Mouse (Mus musculus) CH12.LX (cell line): Measurements from ENCODE around the gene Plcb2. TPM values are rescaled to one million over a fixed set of nuclear protein-coding genes. Genes with fewer than 3 reads are reported as not detected.

Experiments used
- DNase-seq: peaks from one replicate; pipeline ENCODE4 v3.0.0-alpha.2; 2013; ENCODE audit errors: extremely low read depth
- H3K27ac ChIP-seq: 2 replicates; pipeline ENCODE4 v1.5.1; 2012; ENCODE audit warnings: low read depth, mild to moderate bottlenecking, control low read depth, moderate library complexity; ENCODE audit not compliant: insufficient read depth
- H3K27me3 ChIP-seq: replicated peaks from 2 replicates; pipeline ENCODE3; 2012; ENCODE audit warnings: inconsistent platforms
- H3K36me3 ChIP-seq, 2 experiments: replicated peaks in 1 of 2; 2 replicates each; pipeline versions ENCODE3 to v1.6.1; 2012; ENCODE audit warnings: inconsistent platforms in 1 of 2, low read length in 1 of 2, mild to moderate bottlenecking in 1 of 2, mixed read lengths in 1 of 2, moderate library complexity in 1 of 2; ENCODE audit not compliant: control insufficient read depth in 1 of 2, insufficient read depth in 1 of 2
- H3K4me1 ChIP-seq, 2 experiments: 2 replicates each; pipeline ENCODE4 v1.6.1; 2012; ENCODE audit warnings: inconsistent platforms in 1 of 2, moderate library complexity in 1 of 2; ENCODE audit not compliant: insufficient read depth in 2 of 2, control insufficient read depth in 1 of 2
- H3K4me2 ChIP-seq: 2 replicates; pipeline ENCODE4 v1.6.1; 2012; ENCODE audit warnings: low read depth, mild to moderate bottlenecking, control low read depth; ENCODE audit not compliant: poor library complexity, insufficient read depth, severe bottlenecking
- H3K4me3 ChIP-seq, 3 experiments: fragments of 150-350 bp in 1 of 3; sonication (generic) in 1 of 3; replicated peaks in 1 of 3; 2 replicates each; pipeline versions ENCODE3 to v1.5.1; 2011 to 2012; ENCODE audit warnings: low read depth in 2 of 3, low read length in 2 of 3, mild to moderate bottlenecking in 2 of 3, moderate library complexity in 2 of 3, control low read depth in 1 of 3, improper control_type of control experiment in 1 of 3, inconsistent platforms in 1 of 3, mixed read lengths in 1 of 3; ENCODE audit not compliant: poor library complexity in 1 of 3
- H3K79me2 ChIP-seq: replicated peaks from 2 replicates; pipeline ENCODE4 v1.6.1; 2012; ENCODE audit warnings: mild to moderate bottlenecking, moderate library complexity; ENCODE audit not compliant: control insufficient read depth, poor library complexity, insufficient read depth, severe bottlenecking; ENCODE audit errors: extremely low read depth
- H3K9ac ChIP-seq: 2 replicates; pipeline ENCODE4 v1.6.1; 2012; ENCODE audit warnings: low read depth, mild to moderate bottlenecking, control low read depth, moderate library complexity; ENCODE audit not compliant: insufficient read depth
- H3K9me3 ChIP-seq: replicated peaks from 2 replicates; pipeline ENCODE3; 2012; ENCODE audit warnings: low read length, inconsistent platforms, mixed read lengths
- CHD1 ChIP-seq: IDR thresholded peaks from 2 replicates; pipeline ENCODE4 v1.6.1; 2012; ENCODE audit warnings: low read depth, low read length, improper control_type of control experiment, inconsistent platforms
- CHD2 ChIP-seq: IDR thresholded peaks from 2 replicates; pipeline ENCODE4 v1.6.1; 2011; ENCODE audit warnings: low read length, improper control_type of control experiment
- EP300 ChIP-seq: IDR thresholded peaks from 2 replicates; pipeline ENCODE4 v1.6.1; 2011; ENCODE audit warnings: low read length, improper control_type of control experiment
- ETS1 ChIP-seq: conservative IDR thresholded peaks from 2 replicates; pipeline ENCODE4 v1.6.1; 2012; ENCODE audit warnings: low read depth, mild to moderate bottlenecking, inconsistent platforms, low read length, improper control_type of control experiment, moderate library complexity
- GABPA ChIP-seq: IDR thresholded peaks from 2 replicates; pipeline ENCODE4 v1.6.1; 2012; ENCODE audit warnings: low read depth, low read length, improper control_type of control experiment, inconsistent platforms; ENCODE audit not compliant: insufficient replicate concordance
- IRF4 ChIP-seq: IDR thresholded peaks from 2 replicates; pipeline ENCODE4 v1.6.1; 2014; ENCODE audit warnings: low read depth, mild to moderate bottlenecking, inconsistent platforms, low read length, improper control_type of control experiment
- KAT2A ChIP-seq: IDR thresholded peaks from 2 replicates; pipeline ENCODE4 v1.6.1; 2012; ENCODE audit warnings: low read length, improper control_type of control experiment, inconsistent platforms; ENCODE audit not compliant: insufficient replicate concordance
- MAFK ChIP-seq: IDR thresholded peaks from 2 replicates; pipeline ENCODE4 v1.6.1; 2011; ENCODE audit warnings: low read length, improper control_type of control experiment; ENCODE audit not compliant: insufficient replicate concordance
- MAX ChIP-seq: IDR thresholded peaks from 2 replicates; pipeline ENCODE4 v1.6.1; 2011; ENCODE audit warnings: low read length, improper control_type of control experiment
- MEF2A ChIP-seq: IDR thresholded peaks from 2 replicates; pipeline ENCODE4 v1.6.1; 2014; ENCODE audit warnings: low read depth, mild to moderate bottlenecking, inconsistent platforms, low read length, improper control_type of control experiment, borderline replicate concordance
- MXI1 ChIP-seq: IDR thresholded peaks from 2 replicates; pipeline ENCODE4 v1.6.1; 2011; ENCODE audit warnings: mild to moderate bottlenecking, low read depth, low read length, improper control_type of control experiment
- NELFE ChIP-seq: IDR thresholded peaks from 2 replicates; pipeline ENCODE4 v1.6.1; 2011; ENCODE audit warnings: low read depth, low read length, improper control_type of control experiment
- NRF1 ChIP-seq: IDR thresholded peaks from 2 replicates; pipeline ENCODE4 v1.6.1; 2014; ENCODE audit warnings: low read depth, mild to moderate bottlenecking, inconsistent platforms, low read length, improper control_type of control experiment, moderate library complexity
- PAX5 ChIP-seq: IDR thresholded peaks from 2 replicates; pipeline ENCODE4 v1.6.1; 2012; ENCODE audit warnings: low read length, inconsistent platforms, mixed read lengths
- POLR2A ChIP-seq: IDR thresholded peaks from 2 replicates; pipeline ENCODE4 v1.6.1; 2011; ENCODE audit warnings: low read depth, mild to moderate bottlenecking, improper control_type of control experiment, low read length
- POLR2AphosphoS2 ChIP-seq: IDR thresholded peaks from 2 replicates; pipeline ENCODE4 v1.6.1; 2011; ENCODE audit warnings: low read depth, low read length, improper control_type of control experiment
- RCOR1 ChIP-seq: conservative IDR thresholded peaks from 2 replicates; pipeline ENCODE4 v1.6.1; 2012; ENCODE audit warnings: low read depth, mild to moderate bottlenecking, inconsistent platforms, low read length, improper control_type of control experiment
- SMC3 ChIP-seq: IDR thresholded peaks from 2 replicates; pipeline ENCODE4 v1.6.1; 2011; ENCODE audit warnings: low read depth, low read length, improper control_type of control experiment
- TBP ChIP-seq: conservative IDR thresholded peaks from 2 replicates; pipeline ENCODE4 v1.6.1; 2011; ENCODE audit warnings: low read depth, low read length, improper control_type of control experiment
- USF1 ChIP-seq: IDR thresholded peaks from 2 replicates; pipeline ENCODE4 v1.6.1; 2014; ENCODE audit warnings: low read depth, mild to moderate bottlenecking, inconsistent platforms, low read length, improper control_type of control experiment
- ZNF384 ChIP-seq: IDR thresholded peaks from 2 replicates; pipeline ENCODE4 v1.6.1; 2012; ENCODE audit warnings: low read depth, low read length, improper control_type of control experiment, inconsistent platforms
- dilution Hi-C: fragments of 300-500 bp; cut with MboI; formaldehyde crosslinking; loops from 2 replicates; pipeline ENCODE4 v1.14.3; 2020; ENCODE audit warnings: low sequenced_read_pairs; ENCODE audit not compliant: extremely low pct_unique_long_range_greater_than_20kb, extremely low pct_ligation_motif_present
- in situ Hi-C: fragments of 300-500 bp; cut with MboI; formaldehyde crosslinking; loops from 3 replicates; pipeline ENCODE4 v1.14.3; 2019; ENCODE audit warnings: low sequenced_read_pairs, low pct_ligation_motif_present, low pct_unique_long_range_greater_than_20kb, mixed read lengths
- polyA plus RNA-seq: library from polyadenylated mRNA; unstranded; fragments of >175 nt; gene quantifications from 2 replicates; pipeline ENCODE4 v1.2.1, GENCODE M21; 2012; ENCODE audit warnings: low read depth; ENCODE audit not compliant: insufficient read length
- total RNA-seq, 2 experiments: library from RNA; depleted of rRNA; stranded (reverse); fragments of 300-350 nt in 1 of 2; fragments of >200 nt in 1 of 2; gene quantifications; 2 replicates each; pipeline ENCODE4 v1.2.3; 2012 to 2014

The Plcb2 gene
- total and polyA plus RNA-seq, 3 experiments, result 5.7 to 22.3 (median 7.8) TPM

- Histone ChIP-seq H3K4me2 (no peak overlapping the region), H3K27ac (no peak overlapping the region), H3K4me1 (peaks cover 24 to 52% of the 10 kb centered on the region in 2 experiments), H3K79me2 (no peaks in the 10 kb centered on the region), H3K9ac (no peak overlapping the region), H3K36me3 (no peaks in the 10 kb centered on the region), H3K27me3 (peaks cover 7% of the 10 kb centered on the region), H3K9me3 (no peaks in the 10 kb centered on the region), H3K4me3 (no peak overlapping the region)
- in situ Hi-C loops (no loop called here), dilution Hi-C loops (no loop called here)
- TF ChIP-seq CHD1, result no peak
- no peak for DNase-seq
Observed at GRCm38 (mm10) chr2:118667181-118667580, 61.1 kb downstream of the Plcb2 start.

DNA sequence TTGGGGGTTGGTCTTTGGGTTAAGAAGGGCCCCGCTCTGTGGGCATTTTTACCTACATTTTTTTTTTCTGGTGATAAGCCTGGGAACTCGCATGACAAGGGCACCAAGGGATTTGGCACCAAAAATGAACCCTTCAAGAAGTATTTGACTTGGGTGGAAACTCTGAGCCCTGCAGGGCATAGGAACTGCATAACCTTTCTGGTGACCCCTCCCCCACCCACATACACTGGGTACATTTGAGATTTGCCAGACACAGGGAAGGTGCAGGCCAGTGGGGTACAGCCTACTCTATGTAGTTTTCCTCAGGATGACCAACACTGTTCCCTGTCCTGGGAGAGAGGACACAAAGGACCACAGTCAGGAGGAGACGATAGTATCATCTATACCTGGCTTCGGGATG lies 62.6 kb downstream of the Plcb2 start:
- no peak overlapping the region for H3K9ac ChIP-seq
- TF ChIP-seq CHD2 (no peak), KAT2A (no peak), ETS1 (no peak), MEF2A (no peak), TBP (no peak), GABPA (no peak), POLR2A (no peak), EP300 (no peak), ZNF384 (no peak)
- dilution Hi-C loops, result no loop called here

DNA sequence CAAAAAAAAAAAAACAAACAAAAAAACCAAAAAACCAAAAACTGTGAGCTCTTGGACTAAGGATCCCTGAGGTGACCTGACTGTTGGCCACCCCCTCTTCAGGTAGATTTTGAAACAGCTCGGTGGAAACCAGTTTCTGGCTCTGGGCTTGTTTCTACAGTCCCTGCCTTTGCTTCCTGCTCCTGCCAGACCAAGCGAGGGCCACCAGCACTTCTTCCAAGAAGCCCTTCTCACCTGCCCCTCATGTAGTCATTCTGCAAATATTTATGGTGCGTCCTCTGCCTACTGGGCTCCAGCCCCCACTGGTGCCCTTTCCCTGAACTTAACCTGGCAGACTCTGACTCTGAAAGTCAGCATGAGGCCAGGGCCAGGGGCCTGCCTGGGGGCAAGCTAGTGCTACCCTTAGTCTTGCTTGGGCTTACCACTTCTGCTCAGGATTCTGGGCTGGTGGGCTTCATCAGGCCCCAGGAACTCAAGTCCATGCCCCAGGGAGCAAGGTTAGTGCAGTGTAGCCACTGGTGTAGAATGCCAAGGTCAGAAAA lies 63.2 kb downstream of the Plcb2 start:
- H3K27me3 ChIP-seq, result peaks cover 7% of the 10 kb centered on the region
- H3K79me2 ChIP-seq, result no peaks in the 10 kb centered on the region
- H3K9ac ChIP-seq, result no peak overlapping the region
- no peak for TF ChIP-seq NELFE
- no peak for TF ChIP-seq PAX5
- TF ChIP-seq MEF2A, result no peak
- TF ChIP-seq RCOR1, result no peak
- no peak for TF ChIP-seq NRF1
- no peak for TF ChIP-seq USF1
- no peak for TF ChIP-seq MAX
- TF ChIP-seq IRF4, result no peak
- no peak for TF ChIP-seq SMC3
- TF ChIP-seq MXI1, result no peak
- no peak for TF ChIP-seq MAFK
- no peak for TF ChIP-seq POLR2AphosphoS2
- dilution Hi-C loops (no loop called here), in situ Hi-C loops (no loop called here)
- no peak overlapping the region for H3K4me2 ChIP-seq
- H3K4me3 ChIP-seq, result no peak overlapping the region
- DNase-seq, result no peak
- H3K9me3 ChIP-seq, result no peaks in the 10 kb centered on the region
- peaks cover 24 to 56% of the 10 kb centered on the region in 2 experiments for H3K4me1 ChIP-seq
- no peak overlapping the region for H3K27ac ChIP-seq
- H3K36me3 ChIP-seq, result no peaks in the 10 kb centered on the region

More for the DNA sequence above, 62.6 kb downstream of the Plcb2 start:
- H3K27ac ChIP-seq, result no peak overlapping the region
- DNase-seq, result no peak
- H3K27me3 ChIP-seq, result peaks cover 7% of the 10 kb centered on the region
- H3K4me2 ChIP-seq, result no peak overlapping the region
- H3K36me3 ChIP-seq, result no peaks in the 10 kb centered on the region
- no peaks in the 10 kb centered on the region for H3K79me2 ChIP-seq
- no peak overlapping the region for H3K4me3 ChIP-seq
- no peaks in the 10 kb centered on the region for H3K9me3 ChIP-seq
- peaks cover 24 to 52% of the 10 kb centered on the region in 2 experiments for H3K4me1 ChIP-seq
- in situ Hi-C loops, result no loop called here
